Mouse (Mus musculus): ENCODE results near the gene 4931417E11Rik. TPM values are rescaled to one million over a fixed set of nuclear protein-coding genes. Genes with fewer than 3 reads are reported as not detected.
A peak's percentile ranks its signal among the peaks of the same experiment; 100 is the strongest.

The 4931417E11Rik gene
- not detected in 2 replicates for polyA plus RNA-seq (2012; ENCODE audit: insufficient read depth, insufficient read length, missing spikeins)

GRCm38 (mm10) chr6:73469567-73469966 lies at the start of gene 4931417E11Rik:
Gene 4931417E11Rik, minus strand, starts transcription at chr6:73469667.
- no peak for TF ChIP-seq CTCF (IDR thresholded peaks at IDR 0.05; ENCODE audit: low read depth, low read length)
- no peak for TF ChIP-seq POLR2A (IDR thresholded peaks at IDR 0.05; ENCODE audit: borderline replicate concordance, low read depth, low read length)
- H3K4me3 ChIP-seq (ENCODE audit: insufficient read depth, low read length): no peak within 1 kb of the TSS
- H3K4me1 ChIP-seq (ENCODE audit: control insufficient read depth, insufficient read depth, low read length): no peaks in the 10 kb centered on the region
- no peak within 1 kb of the TSS for H3K27ac ChIP-seq (ENCODE audit: insufficient read depth, low read depth, low read length)

GRCm38 (mm10) chr6:73517818-73518396 lies 48.4 kb upstream of the 4931417E11Rik start:
- no peak overlapping the region for H3K4me3 ChIP-seq (ENCODE audit: insufficient read depth, low read length)
- peak; percentile 65 for TF ChIP-seq CTCF (IDR thresholded peaks at IDR 0.05; ENCODE audit: low read depth, low read length)
- TF ChIP-seq POLR2A (IDR thresholded peaks at IDR 0.05; ENCODE audit: borderline replicate concordance, low read depth, low read length): no peak
- H3K4me1 ChIP-seq (ENCODE audit: control insufficient read depth, insufficient read depth, low read length): no peaks in the 10 kb centered on the region
- no peak overlapping the region for H3K27ac ChIP-seq (ENCODE audit: insufficient read depth, low read depth, low read length)

- TF ChIP-seq CTCF (IDR thresholded peaks at IDR 0.05; ENCODE audit: low read depth, low read length) (no peak), POLR2A (IDR thresholded peaks at IDR 0.05; ENCODE audit: borderline replicate concordance, low read depth, low read length) (no peak)
- H3K4me1 ChIP-seq (ENCODE audit: control insufficient read depth, insufficient read depth, low read length): no peaks in the 10 kb centered on the region
- H3K27ac ChIP-seq (ENCODE audit: insufficient read depth, low read depth, low read length): no peak overlapping the region
- no peak overlapping the region for H3K4me3 ChIP-seq (ENCODE audit: insufficient read depth, low read length)
These were observed 43.4 kb upstream of the 4931417E11Rik start for GRCm38 (mm10) chr6:73512907-73513306.

- no peak overlapping the region for H3K27ac ChIP-seq (ENCODE audit: insufficient read depth, low read depth, low read length)
- TF ChIP-seq POLR2A (IDR thresholded peaks at IDR 0.05; ENCODE audit: borderline replicate concordance, low read depth, low read length): no peak
- no peak for TF ChIP-seq CTCF (IDR thresholded peaks at IDR 0.05; ENCODE audit: low read depth, low read length)
These were observed 30.2 kb upstream of the 4931417E11Rik start for GRCm38 (mm10) chr6:73499631-73500030.

GRCm38 (mm10) chr6:73497321-73497720 lies 27.9 kb upstream of the 4931417E11Rik start:
- TF ChIP-seq CTCF (IDR thresholded peaks at IDR 0.05; ENCODE audit: low read depth, low read length): no peak
- no peak for TF ChIP-seq POLR2A (IDR thresholded peaks at IDR 0.05; ENCODE audit: borderline replicate concordance, low read depth, low read length)

More at GRCm38 (mm10) chr6:73499631-73500030, 30.2 kb upstream of the 4931417E11Rik start:
- Histone ChIP-seq H3K4me3 (ENCODE audit: insufficient read depth, low read length) (no peak overlapping the region), H3K4me1 (ENCODE audit: control insufficient read depth, insufficient read depth, low read length) (no peaks in the 10 kb centered on the region)

GRCm38 (mm10) chr6:73490524-73490923 lies 21.1 kb upstream of the 4931417E11Rik start:
- Histone ChIP-seq H3K4me3 (ENCODE audit: insufficient read depth, low read length) (no peak overlapping the region), H3K27ac (ENCODE audit: insufficient read depth, low read depth, low read length) (no peak overlapping the region), H3K4me1 (ENCODE audit: control insufficient read depth, insufficient read depth, low read length) (no peaks in the 10 kb centered on the region)
- TF ChIP-seq CTCF (IDR thresholded peaks at IDR 0.05; ENCODE audit: low read depth, low read length): no peak
- no peak for TF ChIP-seq POLR2A (IDR thresholded peaks at IDR 0.05; ENCODE audit: borderline replicate concordance, low read depth, low read length)

More at GRCm38 (mm10) chr6:73497321-73497720, 27.9 kb upstream of the 4931417E11Rik start:
- Histone ChIP-seq H3K4me1 (ENCODE audit: control insufficient read depth, insufficient read depth, low read length) (no peaks in the 10 kb centered on the region), H3K27ac (ENCODE audit: insufficient read depth, low read depth, low read length) (no peak overlapping the region), H3K4me3 (ENCODE audit: insufficient read depth, low read length) (no peak overlapping the region)

- H3K4me3 ChIP-seq (ENCODE audit: insufficient read depth, low read length): no peak overlapping the region
- no peaks in the 10 kb centered on the region for H3K4me1 ChIP-seq (ENCODE audit: control insufficient read depth, insufficient read depth, low read length)
- TF ChIP-seq POLR2A (IDR thresholded peaks at IDR 0.05; ENCODE audit: borderline replicate concordance, low read depth, low read length): no peak
- TF ChIP-seq CTCF (IDR thresholded peaks at IDR 0.05; ENCODE audit: low read depth, low read length): no peak
- H3K27ac ChIP-seq (ENCODE audit: insufficient read depth, low read depth, low read length): no peak overlapping the region
These were observed 16.1 kb upstream of the 4931417E11Rik start for GRCm38 (mm10) chr6:73485616-73486015.

GRCm38 (mm10) chr6:73466084-73466483 lies 3.4 kb downstream of the 4931417E11Rik start:
- H3K4me1 ChIP-seq (ENCODE audit: control insufficient read depth, insufficient read depth, low read length): no peaks in the 10 kb centered on the region
- H3K4me3 ChIP-seq (ENCODE audit: insufficient read depth, low read length): no peak overlapping the region
- H3K27ac ChIP-seq (ENCODE audit: insufficient read depth, low read depth, low read length): no peak overlapping the region
- no peak for TF ChIP-seq POLR2A (IDR thresholded peaks at IDR 0.05; ENCODE audit: borderline replicate concordance, low read depth, low read length)
- no peak for TF ChIP-seq CTCF (IDR thresholded peaks at IDR 0.05; ENCODE audit: low read depth, low read length)

GRCm38 (mm10) chr6:73462543-73462942 lies 6.9 kb downstream of the 4931417E11Rik start:
- H3K27ac ChIP-seq (ENCODE audit: insufficient read depth, low read depth, low read length): no peak overlapping the region
- no peak overlapping the region for H3K4me3 ChIP-seq (ENCODE audit: insufficient read depth, low read length)
- no peaks in the 10 kb centered on the region for H3K4me1 ChIP-seq (ENCODE audit: control insufficient read depth, insufficient read depth, low read length)
- no peak for TF ChIP-seq POLR2A (IDR thresholded peaks at IDR 0.05; ENCODE audit: borderline replicate concordance, low read depth, low read length)
- TF ChIP-seq CTCF (IDR thresholded peaks at IDR 0.05; ENCODE audit: low read depth, low read length): no peak

GRCm38 (mm10) chr6:73433912-73434311 lies 35.6 kb downstream of the 4931417E11Rik start:
- no peak overlapping the region for H3K27ac ChIP-seq (ENCODE audit: insufficient read depth, low read depth, low read length)
- no peaks in the 10 kb centered on the region for H3K4me1 ChIP-seq (ENCODE audit: control insufficient read depth, insufficient read depth, low read length)
- no peak for TF ChIP-seq POLR2A (IDR thresholded peaks at IDR 0.05; ENCODE audit: borderline replicate concordance, low read depth, low read length)
- TF ChIP-seq CTCF (IDR thresholded peaks at IDR 0.05; ENCODE audit: low read depth, low read length): no peak
- H3K4me3 ChIP-seq (ENCODE audit: insufficient read depth, low read length): no peak overlapping the region
